Mouse (Mus musculus) bone marrow, adult 2 months (tissue): ENCODE data around the gene Actr2. TPM values are rescaled to one million over a fixed set of nuclear protein-coding genes. Genes with fewer than 3 reads are reported as not detected.
A peak's percentile ranks its signal among the peaks of the same experiment; 100 is the strongest.
"Not testable (repeated sequence)": the region's sequence is repeated elsewhere in the genome, so short reads cannot be mapped to it uniquely, and the experiment has no call there.

Experiments used
- H3K27ac ChIP-seq: fragments of 200-500 bp; 2 replicates; pipeline ENCODE4 v1.5.1; 2012; ENCODE audit warnings: low read depth, mild to moderate bottlenecking, control low read depth, inconsistent platforms, low read length; ENCODE audit not compliant: control insufficient read depth, poor library complexity, insufficient read depth
- H3K4me1 ChIP-seq: fragments of 200-500 bp; 2 replicates; pipeline ENCODE4 v1.6.1; 2011; ENCODE audit warnings: low read length; ENCODE audit not compliant: control insufficient read depth, insufficient read depth
- H3K4me3 ChIP-seq: fragments of 200-500 bp; replicated peaks from 2 replicates; pipeline ENCODE3; 2011; ENCODE audit warnings: mild to moderate bottlenecking, low read depth, low read length, control low read depth; ENCODE audit not compliant: control insufficient read depth
- CTCF ChIP-seq: fragments of 200-500 bp; IDR thresholded peaks from 2 replicates; pipeline ENCODE4 v1.5.1; 2011; ENCODE audit warnings: low read length, control low read depth; ENCODE audit not compliant: control insufficient read depth, insufficient read depth
- POLR2A ChIP-seq: fragments of 200-500 bp; IDR thresholded peaks from 2 replicates; pipeline ENCODE4 v1.6.1; 2011; ENCODE audit warnings: low read depth, mild to moderate bottlenecking, control low read depth, low read length, borderline replicate concordance; ENCODE audit not compliant: control insufficient read depth
- WGBS: fragments of 180-500 bp; shearing (Covaris S2); methylation state at CpG from one replicate; pipeline ENCODE4 v1.1.7; 2018; 5-methylcytosine and 5-hydroxymethylcytosine counted together
- polyA plus RNA-seq: library from polyadenylated mRNA; stranded (reverse); fragments of >200 nt; gene quantifications from 2 replicates; pipeline ENCODE4 v1.2.4, GENCODE M21; 2011; ENCODE audit warnings: low replicate concordance; ENCODE audit not compliant: missing spikeins, insufficient read depth, insufficient read length

Actr2 gene
- polyA plus RNA-seq, 1 experiment: 89.6 TPM

DNA sequence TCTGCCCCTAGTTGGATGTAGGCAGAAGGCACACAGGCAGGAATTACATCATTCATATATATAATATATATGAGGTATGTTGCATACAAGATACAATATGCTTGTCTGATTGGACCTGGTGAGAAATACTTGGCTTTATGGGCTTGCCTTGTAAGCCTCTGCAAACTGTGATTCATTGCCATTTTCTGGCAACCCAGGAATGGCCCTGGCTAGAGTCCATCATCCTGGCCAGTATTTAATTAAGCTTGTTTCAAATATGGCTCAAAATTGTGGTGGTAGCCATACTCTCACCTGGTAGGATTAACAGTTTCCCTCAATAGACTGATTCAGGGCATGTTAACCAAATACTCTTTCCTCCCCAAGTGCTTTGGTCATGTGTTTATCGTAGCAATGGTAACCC lies 46.6 kb downstream of the Actr2 start:
- WGBS: 97% methylated on average over 1 of the region's 1 CpGs
- TF ChIP-seq POLR2A (no peak), CTCF (no peak)
- Histone ChIP-seq H3K4me3 (no peak overlapping the region), H3K27ac (no peak overlapping the region), H3K4me1 (no peaks in the 10 kb centered on the region)

DNA sequence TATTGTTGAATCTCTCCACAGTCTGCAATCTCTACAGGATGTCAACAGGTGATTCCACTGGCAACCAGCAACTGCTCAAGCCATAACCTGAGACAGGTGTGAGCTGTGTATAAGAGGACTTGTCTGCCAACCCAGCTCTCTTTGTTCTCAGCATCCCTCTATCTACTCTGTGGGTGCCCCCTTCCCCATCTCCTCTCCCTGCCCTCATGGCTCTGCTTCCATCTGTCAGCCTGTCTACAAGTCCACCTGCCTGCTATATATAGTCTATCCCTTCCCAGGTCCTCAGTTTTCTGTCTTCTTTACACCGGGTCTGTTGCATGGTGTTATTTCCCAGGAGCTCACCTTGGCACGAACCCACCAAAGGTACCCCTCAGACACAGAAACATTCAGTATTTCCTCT lies 47.8 kb downstream of the Actr2 start:
- H3K27ac ChIP-seq: no peak overlapping the region
- no peak for TF ChIP-seq CTCF
- TF ChIP-seq POLR2A: no peak
- no peak overlapping the region for H3K4me3 ChIP-seq
- H3K4me1 ChIP-seq: no peaks in the 10 kb centered on the region
- 90% methylated on average over 2 of the region's 2 CpGs for WGBS

GRCm38 (mm10) chr11:20064086-20064485 lies 48.6 kb downstream of the Actr2 start:
- not testable (repeated sequence) for H3K27ac ChIP-seq, H3K4me1 ChIP-seq, H3K4me3 ChIP-seq
- whole genome bisulfite sequencing: 95% methylated on average over 2 of the region's 2 CpGs

- H3K27ac ChIP-seq, H3K4me1 ChIP-seq, H3K4me3 ChIP-seq: not testable (repeated sequence)
- WGBS: 90% methylated on average over 9 of the region's 9 CpGs
These were observed 49.9 kb downstream of the Actr2 start for GRCm38 (mm10) chr11:20062801-20063200.

- no peak for TF ChIP-seq CTCF
- no peak for TF ChIP-seq POLR2A
- H3K27ac ChIP-seq: no peak overlapping the region
- WGBS: 82% methylated on average over 3 of the region's 3 CpGs
- no peak overlapping the region for H3K4me3 ChIP-seq
- H3K4me1 ChIP-seq: no peaks in the 10 kb centered on the region
These were observed 53.0 kb downstream of the Actr2 start for GRCm38 (mm10) chr11:20059736-20060135.

DNA sequence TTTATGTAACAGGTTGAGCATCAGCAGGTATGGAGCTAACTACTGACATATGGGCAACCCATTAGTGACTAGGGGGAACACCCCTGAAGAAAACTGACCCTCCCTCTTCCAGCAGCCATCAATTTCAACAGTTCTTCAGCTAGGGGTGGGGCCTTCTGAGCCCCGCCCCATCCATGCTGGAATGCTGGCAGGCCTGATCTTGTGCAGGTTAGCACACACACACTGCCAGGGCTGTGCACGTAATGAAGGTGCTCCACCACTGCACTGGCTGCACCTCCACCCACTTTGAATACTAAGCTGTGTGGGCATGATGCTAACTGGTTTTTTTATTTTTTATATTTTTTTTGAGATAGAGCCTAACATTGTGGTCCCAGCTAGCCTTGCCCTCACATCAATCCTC lies 55.3 kb downstream of the Actr2 start:
- Histone ChIP-seq H3K4me1 (no peaks in the 10 kb centered on the region), H3K4me3 (no peak overlapping the region), H3K27ac (no peak overlapping the region)
- WGBS: 90% methylated on average over 2 of the region's 2 CpGs
- TF ChIP-seq POLR2A (no peak), CTCF (no peak)

- WGBS: 79% methylated on average over 1 of the region's 1 CpGs
- TF ChIP-seq POLR2A (no peak), CTCF (peak; percentile 23; the same call in 1 of the 2 replicates)
- Histone ChIP-seq H3K27ac (no peak overlapping the region), H3K4me3 (no peak overlapping the region), H3K4me1 (no peaks in the 10 kb centered on the region)
These were observed 56.5 kb downstream of the Actr2 start for GRCm38 (mm10) chr11:20056168-20056567.

DNA sequence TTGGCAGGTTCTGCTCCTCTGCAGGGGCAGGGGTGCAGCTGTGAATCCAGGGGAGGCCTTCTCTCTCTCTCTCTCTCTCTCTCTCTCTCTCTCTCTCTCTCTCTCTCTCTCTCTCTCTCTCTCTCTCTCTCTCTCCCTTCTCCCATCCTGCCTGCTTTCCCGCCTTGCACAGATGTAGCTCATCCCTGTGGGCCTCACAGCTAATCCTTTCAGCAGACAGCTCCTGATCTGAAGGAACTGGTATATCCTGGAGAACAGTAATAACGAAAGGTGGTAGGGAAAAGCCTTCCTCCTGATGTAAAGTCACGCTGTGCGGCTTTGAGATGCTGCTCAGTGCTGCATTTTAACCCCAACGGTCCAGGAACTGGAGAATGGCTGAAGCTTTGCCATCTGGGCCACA lies 58.1 kb downstream of the Actr2 start:
- Histone ChIP-seq H3K4me3 (no peak overlapping the region), H3K4me1 (no peaks in the 10 kb centered on the region), H3K27ac (no peak overlapping the region)
- 76% methylated on average over 5 of the region's 5 CpGs for WGBS
- TF ChIP-seq POLR2A (no peak), CTCF (no peak)

- WGBS: 87% methylated on average over 3 of the region's 3 CpGs
- H3K4me1 ChIP-seq: no peaks in the 10 kb centered on the region
- H3K27ac ChIP-seq: no peak overlapping the region
- TF ChIP-seq CTCF: no peak
- TF ChIP-seq POLR2A: no peak
- no peak overlapping the region for H3K4me3 ChIP-seq
These were observed 58.8 kb downstream of the Actr2 start for GRCm38 (mm10) chr11:20053951-20054350.
